Mouse (Mus musculus) CH12F3 (cell line): ENCODE measurements around the gene A430005L14Rik.
"Not testable (repeated sequence)": the region's sequence is repeated elsewhere in the genome, so short reads cannot be mapped to it uniquely, and the experiment has no call there.

Experiments
- in situ Hi-C: fragments of 300-500 bp; cut with MboI; formaldehyde crosslinking; loops from 2 replicates; pipeline ENCODE4 v1.14.3; 2020; ENCODE audit warnings: low sequenced_read_pairs

Gene A430005L14Rik

GRCm38 (mm10) chr4:153956569-153957405, at the start of gene A430005L14Rik:
Gene A430005L14Rik, plus strand, starts transcription at chr4:153957237.
- in situ Hi-C loops: no loop called here

DNA sequence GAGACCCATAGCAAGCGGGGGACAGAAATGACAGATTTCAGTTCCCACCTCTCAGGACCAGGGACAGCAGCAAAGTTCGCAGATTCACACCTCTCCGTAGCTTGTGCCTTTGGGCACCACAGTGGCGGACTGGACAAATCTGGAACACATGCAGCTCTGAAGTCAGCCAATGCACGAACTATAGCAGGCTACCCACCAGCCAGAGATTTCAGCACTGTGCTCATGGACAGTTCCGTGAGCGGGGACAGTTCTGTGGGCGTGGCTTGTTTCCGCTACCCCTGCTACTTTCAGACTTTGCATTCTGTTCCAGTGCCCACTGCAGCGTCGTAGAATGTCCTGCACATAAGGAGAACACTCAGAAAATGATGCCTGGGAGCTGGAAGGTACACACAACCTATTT, 49.5 kb upstream of the A430005L14Rik start:
- in situ Hi-C loops: no loop called here

DNA sequence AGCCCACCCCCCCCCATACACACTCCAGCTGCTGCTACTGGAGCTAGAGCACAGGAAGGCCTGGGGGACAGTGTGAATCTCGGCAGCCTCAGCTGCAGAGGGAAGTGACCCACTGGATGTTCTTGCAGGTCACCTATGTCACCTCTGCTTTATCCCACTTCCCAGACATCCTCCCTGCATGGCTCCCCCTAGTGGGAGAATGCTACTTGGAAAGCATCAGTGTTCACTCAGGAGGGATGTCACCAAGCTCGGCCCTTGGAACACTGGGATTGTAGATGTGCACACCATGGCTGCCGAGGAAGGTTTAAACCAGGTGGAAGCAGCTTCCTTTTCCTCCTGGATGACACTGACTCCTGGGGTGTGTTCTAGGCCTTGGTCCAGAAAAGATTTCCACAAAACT, 43.4 kb upstream of the A430005L14Rik start:
- in situ Hi-C loops: no loop called here

GRCm38 (mm10) chr4:153917773-153918500, 39.1 kb upstream of the A430005L14Rik start:
- in situ Hi-C loops: no loop called here

- in situ Hi-C loops: no loop called here
Observed at GRCm38 (mm10) chr4:153920517-153921233, 36.4 kb upstream of the A430005L14Rik start.

GRCm38 (mm10) chr4:153922090-153922489, 34.9 kb upstream of the A430005L14Rik start:
- in situ Hi-C loops: not testable (repeated sequence)

DNA sequence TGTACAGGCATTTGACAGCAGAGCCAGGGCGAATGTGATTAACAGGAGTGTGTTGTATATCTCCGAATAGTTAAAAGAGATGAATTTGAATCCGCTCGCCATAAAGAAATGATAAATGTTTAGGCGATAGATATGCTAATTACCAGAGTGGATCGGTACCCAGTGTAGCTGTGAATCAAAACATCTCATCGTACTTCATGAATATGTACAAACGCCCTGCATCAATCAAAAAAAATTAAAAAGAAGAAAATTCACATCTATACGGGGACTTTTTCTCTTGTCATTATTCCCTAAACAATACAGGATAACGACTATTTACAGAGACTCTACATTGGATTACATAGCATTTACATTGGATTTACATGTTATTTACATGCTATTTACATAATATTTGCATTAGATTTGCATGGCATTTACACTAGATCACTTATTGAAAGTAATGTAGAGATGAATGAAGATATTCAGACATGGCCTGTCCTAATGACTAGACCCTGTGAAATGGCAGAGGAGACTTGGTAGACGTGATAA, 28.2 kb upstream of the A430005L14Rik start:
- in situ Hi-C loops: no loop called here

DNA sequence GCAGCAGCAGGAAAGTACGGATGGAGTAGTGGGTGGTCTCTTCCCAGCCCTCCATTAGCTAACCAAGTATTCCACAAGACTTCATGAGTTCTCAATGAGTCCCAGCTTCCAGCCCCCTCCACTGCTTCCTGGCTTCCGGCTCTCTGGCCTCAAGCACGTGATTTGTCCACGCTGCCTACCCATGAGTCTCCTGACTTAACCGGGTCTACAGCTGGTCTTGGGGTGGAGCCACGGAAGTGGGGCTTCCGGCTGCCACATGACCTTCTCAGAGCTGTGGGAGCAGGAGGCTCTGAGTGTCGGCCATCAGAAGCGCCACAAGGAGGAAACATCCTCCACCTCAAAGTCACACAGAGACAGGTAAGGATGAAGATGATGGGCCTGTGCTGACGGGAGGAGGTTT, 27.6 kb upstream of the A430005L14Rik start:
- in situ Hi-C loops: no loop called here

GRCm38 (mm10) chr4:153929921-153930320, 27.1 kb upstream of the A430005L14Rik start:
- in situ Hi-C loops: no loop called here

- in situ Hi-C loops: loop anchor here (10.0 kb wide), 1 partner anchor 1398 kb away; no protein-coding TSS in a partner anchor
Observed at GRCm38 (mm10) chr4:153943243-153943642, 13.8 kb upstream of the A430005L14Rik start.

DNA sequence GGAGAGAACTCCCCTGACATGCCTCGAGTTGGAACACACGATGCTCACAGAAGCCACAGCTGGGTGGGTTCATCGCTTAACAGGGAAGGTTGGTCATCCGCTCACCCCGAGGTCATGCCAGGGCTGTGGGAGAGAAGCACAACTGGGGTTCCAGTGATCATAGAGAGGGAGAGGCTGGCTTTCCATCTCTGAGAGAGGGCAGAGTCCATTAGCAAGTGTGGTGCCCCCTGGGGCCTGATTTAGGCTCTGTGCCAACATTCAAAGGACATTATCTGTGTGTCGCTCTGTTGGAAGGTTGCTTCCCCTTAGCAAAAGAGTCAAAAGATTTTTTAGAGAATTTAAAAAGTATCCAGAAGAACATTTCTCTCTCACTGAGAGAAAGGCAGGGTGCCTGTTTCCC, 12.8 kb upstream of the A430005L14Rik start:
- in situ Hi-C loops: loop anchor here (10.0 kb wide), 1 partner anchor 1399 kb away; no protein-coding TSS in a partner anchor

DNA sequence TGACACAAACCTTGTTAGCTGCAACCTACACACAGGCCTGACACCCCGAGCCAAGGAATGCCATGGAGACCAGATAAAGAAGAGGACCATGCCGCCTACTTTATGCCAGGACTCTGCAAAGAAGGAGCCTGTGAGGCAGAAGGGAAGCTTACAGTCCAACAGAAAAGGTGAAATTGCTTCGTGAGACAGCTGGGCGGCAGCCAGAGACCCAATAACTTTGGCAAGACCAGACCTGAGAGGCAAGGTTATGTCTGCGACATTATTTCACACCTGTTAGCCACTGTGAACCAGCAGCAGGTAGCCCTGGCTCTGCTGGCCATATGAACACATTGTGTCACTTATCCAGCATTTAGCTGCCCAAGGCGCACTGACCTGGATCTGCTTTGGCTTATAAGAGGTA, 11.3 kb upstream of the A430005L14Rik start:
- in situ Hi-C loops: loop anchor here (10.0 kb wide), 1 partner anchor 1401 kb away; no protein-coding TSS in a partner anchor

GRCm38 (mm10) chr4:153950372-153950771, 6.7 kb upstream of the A430005L14Rik start:
- in situ Hi-C loops: no loop called here

GRCm38 (mm10) chr4:153951150-153951549, 5.9 kb upstream of the A430005L14Rik start:
- in situ Hi-C loops: no loop called here

DNA sequence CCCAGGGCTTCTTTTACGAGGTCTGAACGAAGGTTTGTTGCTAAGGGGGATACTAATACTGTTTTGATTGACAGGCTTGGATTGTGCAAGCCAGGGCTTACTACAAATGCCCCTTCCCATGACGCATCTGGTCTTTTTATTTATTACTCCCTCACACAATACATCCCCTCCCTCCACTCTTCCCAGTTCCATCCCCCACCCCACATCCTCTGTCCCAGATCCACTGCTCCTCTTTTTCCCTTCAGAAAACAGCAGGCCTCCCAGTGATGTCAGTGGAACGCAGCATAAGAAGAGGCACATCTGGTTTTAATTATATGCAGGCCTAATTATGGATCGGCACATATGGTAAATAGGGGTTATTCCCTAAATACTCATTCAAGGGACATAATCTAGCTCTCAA, 5.3 kb upstream of the A430005L14Rik start:
- in situ Hi-C loops: no loop called here

DNA sequence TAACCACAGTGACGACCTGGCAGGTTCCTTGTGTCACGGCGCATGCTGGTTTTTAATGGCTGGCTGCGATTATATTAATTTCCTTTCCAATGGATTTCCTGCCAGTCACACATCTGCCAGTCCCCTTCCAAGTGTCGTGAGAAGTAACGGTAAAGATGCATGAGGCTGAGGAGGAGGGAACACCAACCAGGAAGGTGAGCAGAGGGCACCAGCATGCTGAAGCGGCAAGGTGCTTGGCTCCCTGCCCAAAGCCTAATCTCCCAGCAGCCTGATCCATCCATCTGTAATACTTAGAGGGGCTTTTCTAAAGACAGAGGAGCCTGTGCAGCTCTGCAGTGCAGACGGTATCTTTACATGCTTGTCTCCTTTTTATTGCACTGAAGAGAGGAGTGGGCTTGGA, 1.4 kb upstream of the A430005L14Rik start:
- in situ Hi-C loops: no loop called here

- in situ Hi-C loops: no loop called here
Observed at GRCm38 (mm10) chr4:153957444-153958250, 610 bp downstream of the A430005L14Rik start.

DNA sequence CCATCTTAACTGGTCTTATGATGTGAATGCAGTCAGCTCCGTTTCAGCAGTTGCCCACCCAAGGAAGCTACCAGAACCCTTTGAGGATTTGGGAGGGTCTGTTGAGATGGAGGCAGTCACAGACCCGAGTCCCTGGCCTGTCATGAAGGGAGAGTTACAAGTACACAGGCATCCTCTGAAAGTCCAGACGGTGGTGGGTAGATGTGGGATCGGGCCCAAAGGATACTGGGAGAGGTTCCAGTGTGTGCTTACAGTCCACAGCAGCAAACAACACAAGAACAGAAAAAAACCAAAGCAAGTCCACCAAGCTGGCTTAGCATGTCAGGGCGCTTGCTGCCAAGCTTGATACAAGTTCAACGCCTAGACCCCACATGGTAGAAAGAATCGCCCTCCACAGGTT, 5.6 kb downstream of the A430005L14Rik start:
- in situ Hi-C loops: no loop called here

- in situ Hi-C loops: no loop called here
Observed at GRCm38 (mm10) chr4:153966651-153967050, 9.6 kb downstream of the A430005L14Rik start.

- in situ Hi-C loops: no loop called here
Observed at GRCm38 (mm10) chr4:153967556-153967955, 10.5 kb downstream of the A430005L14Rik start.
